Mouse (Mus musculus) myocyte (in vitro differentiated cells): ENCODE data around the gene Dynlt1f.
"Not testable (repeated sequence)": the region's sequence is repeated elsewhere in the genome, so short reads cannot be mapped to it uniquely, and the experiment has no call there.

Experiments
- CEBPB ChIP-seq: IDR thresholded peaks from 2 replicates; pipeline ENCODE4 v1.6.1; 2011; ENCODE audit warnings: mild to moderate bottlenecking, moderate library complexity; ENCODE audit not compliant: poor library complexity, insufficient read depth, severe bottlenecking
- E2F4 ChIP-seq: IDR thresholded peaks from one replicate; pipeline ENCODE4 v1.6.1; 2011; ENCODE audit warnings: mild to moderate bottlenecking, control low read depth, moderate library complexity; ENCODE audit not compliant: insufficient read depth
- MAX ChIP-seq: IDR thresholded peaks from one replicate; pipeline ENCODE4 v1.6.1; 2011; ENCODE audit warnings: low read depth, mild to moderate bottlenecking, control low read depth
- MYOD1 ChIP-seq, 3 experiments: IDR thresholded peaks; one replicate each; pipeline ENCODE4 v1.6.1; 2011; ENCODE audit warnings: control low read depth in 2 of 3, low read depth in 2 of 3, mild to moderate bottlenecking in 2 of 3, moderate library complexity in 1 of 3; ENCODE audit not compliant: insufficient read length in 2 of 3, control insufficient read depth in 1 of 3
- POLR2A ChIP-seq: IDR thresholded peaks from one replicate; pipeline ENCODE4 v1.6.1; 2011; ENCODE audit warnings: low read depth, mild to moderate bottlenecking, control low read depth, moderate library complexity; ENCODE audit not compliant: insufficient read length
- USF1 ChIP-seq: IDR thresholded peaks from one replicate; pipeline ENCODE4 v1.6.1; 2011; ENCODE audit warnings: low read depth, mild to moderate bottlenecking, control low read depth, moderate library complexity

DNA sequence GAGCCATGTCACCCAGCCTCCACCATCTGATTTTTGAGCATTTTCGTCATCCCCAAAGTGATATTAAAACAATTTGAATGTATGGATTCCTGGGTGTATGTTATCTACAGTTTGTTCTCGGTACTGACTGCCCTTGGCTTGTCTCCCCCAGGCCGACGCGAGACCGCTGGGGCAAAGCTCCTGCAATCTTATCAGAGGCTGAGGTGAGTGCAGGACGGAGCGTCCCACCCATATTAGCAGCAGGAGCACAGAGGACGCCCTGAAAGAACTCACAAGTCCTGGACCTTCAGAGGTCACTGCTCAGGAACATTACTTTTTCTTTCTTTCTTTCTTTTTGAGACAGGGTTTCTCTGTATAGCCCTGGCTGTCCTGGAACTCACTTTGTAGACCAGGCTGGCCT, 43.8 kb upstream of the Dynlt1f start:
- not testable (repeated sequence) for TF ChIP-seq USF1; POLR2A; MAX; MYOD1 (IDR thresholded peaks at IDR 0.05; ENCODE audit: control insufficient read depth in 1 of 3, insufficient read length in 2 of 3, low read depth in 2 of 3); E2F4; CEBPB
